Mouse (Mus musculus): ENCODE data around the gene Fbxl19. TPM values are rescaled to one million over a fixed set of nuclear protein-coding genes. Genes with fewer than 3 reads are reported as not detected.

The Fbxl19 gene
- total RNA-seq, 2 experiments from 2014 or later = 4.8 to 5.7 TPM

Small RNAs within 50 kb of the gene (microRNA-seq; reads per million reads assigned to microRNA genes)
- 0 reads per million in 2 experiments for gene Mir762

Other genes starting within 250 kb of the Fbxl19 start
- gene Srcap, start 232.6 kb upstream of the Fbxl19 start, total RNA-seq (2021) = 10 to 100 TPM; 63.6 to 69.2 TPM
- gene Gm42715, start 225.0 kb upstream of the Fbxl19 start, total RNA-seq (2021) = 10 to 100 TPM; 13.5 to 13.9 TPM
- gene Tmem265, start 183.2 kb upstream of the Fbxl19 start, total RNA-seq (2021) = not detected
- gene Phkg2, start 171.2 kb upstream of the Fbxl19 start, total RNA-seq (2021) = 10 to 100 TPM; 19.2 to 20.2 TPM
- gene Ccdc189, start 155.9 kb upstream of the Fbxl19 start, total RNA-seq (2021) = 10 to 100 TPM in 1 of 2 experiments, 1 to 10 TPM in 1; 8.8 to 12.6 TPM
- gene Rnf40, start 155.8 kb upstream of the Fbxl19 start, total RNA-seq (2021) = 10 to 100 TPM; 46.5 to 53.9 TPM
- 10 to 100 TPM; 28.8 to 29.1 TPM for gene Zfp629, start 128.7 kb upstream of the Fbxl19 start, total RNA-seq (2021)
- gene Bcl7c, start 35.6 kb upstream of the Fbxl19 start, total RNA-seq (2021) = 10 to 100 TPM; 33.5 to 47.3 TPM
- 1 to 10 TPM; 5.0 to 6.0 TPM for gene Ctf1, start 31.8 kb upstream of the Fbxl19 start, total RNA-seq (2021)
- not detected for gene Ctf2, start 12.4 kb upstream of the Fbxl19 start, total RNA-seq (2021)
- 10 to 100 TPM; 16.6 to 17.3 TPM for gene Orai3, start 25.3 kb downstream of the Fbxl19 start, total RNA-seq (2021)
- 10 to 100 TPM; 21.0 to 22.3 TPM for gene Setd1a, start 32.1 kb downstream of the Fbxl19 start, total RNA-seq (2021)
- gene Gm49388, start 41.1 kb downstream of the Fbxl19 start, total RNA-seq (2021) = 1 to 10 TPM; 2.7 to 3.0 TPM
- 10 to 100 TPM; 14.9 to 18.4 TPM for gene Hsd3b7, start 56.1 kb downstream of the Fbxl19 start, total RNA-seq (2021)
- 10 to 100 TPM; 66.7 to 68.1 TPM for gene Stx4a, start 79.8 kb downstream of the Fbxl19 start, total RNA-seq (2021)
- under 1 TPM; 0.65 to 0.83 TPM for gene Stx1b, start 80.0 kb downstream of the Fbxl19 start, total RNA-seq (2021)
- 10 to 100 TPM; 21.0 to 21.9 TPM for gene Zfp646, start 131.7 kb downstream of the Fbxl19 start, total RNA-seq (2021)
- gene Zfp668, start 132.3 kb downstream of the Fbxl19 start, total RNA-seq (2021) = 1 to 10 TPM; 3.8 to 5.5 TPM
- gene Prss53, start 146.4 kb downstream of the Fbxl19 start, total RNA-seq (2021) = under 1 TPM; 0.59 to 0.88 TPM
- gene Gm21974, start 150.9 kb downstream of the Fbxl19 start, total RNA-seq (2021) = not detected
- gene Vkorc1, start 151.1 kb downstream of the Fbxl19 start, total RNA-seq (2021) = 10 to 100 TPM; 25.6 to 28.1 TPM
- 10 to 100 TPM; 85.7 to 86.8 TPM for gene Bckdk, start 159.5 kb downstream of the Fbxl19 start, total RNA-seq (2021)
- gene Kat8, start 168.0 kb downstream of the Fbxl19 start, total RNA-seq (2021) = 10 to 100 TPM; 13.5 TPM
- under 1 TPM in 1 of 2 experiments, not detected in 1; 0.24 TPM for gene Prss8, start 185.6 kb downstream of the Fbxl19 start, total RNA-seq (2021)
- gene Prss36, start 202.2 kb downstream of the Fbxl19 start, total RNA-seq (2021) = 1 to 10 TPM; 6.4 to 6.7 TPM
- gene Fus, start 222.9 kb downstream of the Fbxl19 start, total RNA-seq (2021) = 100 to 1,000 TPM; 169 to 184 TPM
- 10 to 100 TPM in 1 of 2 experiments, 1 to 10 TPM in 1; 5.6 to 13.6 TPM for gene Pycard, start 249.3 kb downstream of the Fbxl19 start, total RNA-seq (2021)